Mouse (Mus musculus) midbrain, postnatal 0 days (tissue): Measurements from ENCODE around the gene Kcns3. TPM values are rescaled to one million over a fixed set of nuclear protein-coding genes. Genes with fewer than 3 reads are reported as not detected.
A peak's percentile ranks its signal among the peaks of the same experiment; 100 is the strongest.

Experiments
- ATAC-seq: fragments of 200-750 bp; cut with Nextera tagmentation; 2 replicates; pipeline ENCODE4 v1.8.0; 2017; ENCODE audit warnings: moderate number of reproducible peaks, mild to moderate bottlenecking, moderate TSS enrichment, moderate library complexity; ENCODE audit not compliant: low FRiP score
- DNase-seq: peaks from one replicate; pipeline ENCODE4 v3.0.0-alpha.2; 2015; ENCODE audit warnings: low spot score
- H3K27ac ChIP-seq: fragments of 300-500 bp; sonication (generic); 2 replicates; pipeline ENCODE4 v1.5.1; 2014; ENCODE audit warnings: low read depth, mild to moderate bottlenecking, low read length, mixed read lengths
- H3K27me3 ChIP-seq: fragments of 300-500 bp; sonication (generic); 2 replicates; pipeline ENCODE4 v1.6.1; 2014; ENCODE audit warnings: low read length, control low read depth, mixed read lengths; ENCODE audit not compliant: insufficient read depth
- H3K36me3 ChIP-seq: fragments of 300-500 bp; sonication (generic); 2 replicates; pipeline ENCODE4 v1.6.1; 2014; ENCODE audit warnings: low read length, control low read depth, mixed read lengths; ENCODE audit not compliant: insufficient read depth
- H3K4me1 ChIP-seq: fragments of 300-500 bp; sonication (generic); 2 replicates; pipeline ENCODE4 v1.6.1; 2014; ENCODE audit warnings: mild to moderate bottlenecking, control low read depth, antibody characterized with exemption, low read length, mixed read lengths; ENCODE audit not compliant: insufficient read depth
- H3K4me2 ChIP-seq: fragments of 300-500 bp; sonication (generic); 2 replicates; pipeline ENCODE4 v1.6.1; 2014; ENCODE audit warnings: low read depth, mild to moderate bottlenecking, low read length, mixed read lengths; ENCODE audit not compliant: poor library complexity, severe bottlenecking
- H3K4me3 ChIP-seq: fragments of 300-500 bp; sonication (generic); 2 replicates; pipeline ENCODE4 v1.5.1; 2014; ENCODE audit warnings: low read depth, mild to moderate bottlenecking, low read length, moderate library complexity
- H3K9ac ChIP-seq: fragments of 300-500 bp; sonication (generic); replicated peaks from 2 replicates; pipeline ENCODE4 v1.6.1; 2014; ENCODE audit warnings: mild to moderate bottlenecking, low read length, moderate library complexity, mixed read lengths; ENCODE audit not compliant: poor library complexity, severe bottlenecking
- H3K9me3 ChIP-seq: fragments of 300-500 bp; sonication (generic); 2 replicates; pipeline ENCODE4 v1.6.1; 2016; ENCODE audit warnings: low read length, control low read depth
- CTCF ChIP-seq: IDR thresholded peaks from 2 replicates; pipeline ENCODE4 v1.5.1; 2016; ENCODE audit warnings: antibody characterized with exemption, mild to moderate bottlenecking
- WGBS: fragments of 180-500 bp; shearing (Covaris S2); extraction: QIAGEN DNeasy Blood & Tissue Kit; methylation state at CpG from one replicate; pipeline ENCODE4 v1.1.7; 2014; 5-methylcytosine and 5-hydroxymethylcytosine counted together
- polyA plus RNA-seq: library from polyadenylated mRNA; unstranded; fragments of >200 nt; fragmentation: Nextera tagmentation; extraction: Ambion mirVana; gene quantifications from 2 replicates; pipeline ENCODE4 v1.2.1, GENCODE M21; 2015
- total RNA-seq: library from RNA; depleted of rRNA; stranded (reverse); fragments of >200 nt; gene quantifications from 2 replicates; pipeline ENCODE4 v1.2.3, GENCODE M21; 2014

The Kcns3 gene
- total and polyA plus RNA-seq, 2 experiments from 2014 or later = 0.44 to 0.49 TPM

GRCm38 (mm10) chr12:11178486-11179154, 27.8 kb upstream of the Kcns3 start:
- Histone ChIP-seq H3K27me3 (no peaks in the 10 kb centered on the region), H3K9me3 (no peaks in the 10 kb centered on the region), H3K4me3 (no peak overlapping the region), H3K27ac (no peak overlapping the region), H3K4me1 (no peaks in the 10 kb centered on the region), H3K4me2 (peak overlapping the region; percentile 28), H3K9ac (no peak overlapping the region), H3K36me3 (no peaks in the 10 kb centered on the region)
- ATAC-seq = peak; percentile 91
- WGBS = 27% methylated on average over 11 of the region's 11 CpGs
- peak; percentile 96 for DNase-seq
- peak; percentile 96 for TF ChIP-seq CTCF

GRCm38 (mm10) chr12:11177408-11178394, 26.8 kb upstream of the Kcns3 start:
- Histone ChIP-seq H3K9me3 (no peaks in the 10 kb centered on the region), H3K27ac (no peak overlapping the region), H3K27me3 (no peaks in the 10 kb centered on the region), H3K36me3 (no peaks in the 10 kb centered on the region), H3K4me2 (no peak overlapping the region), H3K4me1 (no peaks in the 10 kb centered on the region), H3K4me3 (no peak overlapping the region), H3K9ac (no peak overlapping the region)
- ATAC-seq = peak; percentile 25; the same call in 1 of the 2 replicates
- TF ChIP-seq CTCF = peak; percentile 58
- DNase-seq = peak; percentile 31
- WGBS = 58% methylated on average over 5 of the region's 5 CpGs

GRCm38 (mm10) chr12:11158670-11159069, 7.8 kb upstream of the Kcns3 start:
- H3K4me1 ChIP-seq = no peaks in the 10 kb centered on the region
- 81% methylated on average over 3 of the region's 3 CpGs for WGBS
- no peak overlapping the region for H3K9ac ChIP-seq
- no peak for DNase-seq
- TF ChIP-seq CTCF = no peak
- H3K4me2 ChIP-seq = no peak overlapping the region
- H3K9me3 ChIP-seq = no peaks in the 10 kb centered on the region
- no peak overlapping the region for H3K27ac ChIP-seq
- ATAC-seq = no peak
- no peaks in the 10 kb centered on the region for H3K36me3 ChIP-seq
- H3K4me3 ChIP-seq = no peak overlapping the region
- no peaks in the 10 kb centered on the region for H3K27me3 ChIP-seq

GRCm38 (mm10) chr12:11155123-11155522, 4.3 kb upstream of the Kcns3 start:
- Histone ChIP-seq H3K4me3 (no peak overlapping the region), H3K9me3 (no peaks in the 10 kb centered on the region), H3K27ac (no peak overlapping the region), H3K36me3 (no peaks in the 10 kb centered on the region), H3K4me1 (no peaks in the 10 kb centered on the region), H3K9ac (no peak overlapping the region), H3K27me3 (peaks cover 9% of the 10 kb centered on the region; the same call in 1 of the 2 replicates), H3K4me2 (no peak overlapping the region)
- ATAC-seq = no peak
- no peak for DNase-seq
- WGBS = 90% methylated on average over 1 of the region's 1 CpGs
- no peak for TF ChIP-seq CTCF

- H3K9ac ChIP-seq = no peak overlapping the region
- 0 out of 2 replicates have a peak, but pooled peaks cover 4% of the 10 kb centered on the region for H3K4me1 ChIP-seq
- H3K4me3 ChIP-seq = no peak overlapping the region
- ATAC-seq (no peak), DNase-seq (no peak)
- no peaks in the 10 kb centered on the region for H3K9me3 ChIP-seq
- TF ChIP-seq CTCF = no peak
- no peak overlapping the region for H3K27ac ChIP-seq
- no peak overlapping the region for H3K4me2 ChIP-seq
- H3K36me3 ChIP-seq = no peaks in the 10 kb centered on the region
- peaks cover 24% of the 10 kb centered on the region for H3K27me3 ChIP-seq
Measured at GRCm38 (mm10) chr12:11153587-11153986, 2.7 kb upstream of the Kcns3 start.
